Mouse (Mus musculus) urinary bladder, adult 18-20 months (tissue): ENCODE results near the gene Gm20422.
"Not testable (repeated sequence)": the region's sequence is repeated elsewhere in the genome, so short reads cannot be mapped to it uniquely, and the experiment has no call there.

ENCODE experiments used
- DNase-seq, 2 experiments: peaks; one replicate each; pipeline ENCODE4 v3.0.0; 2022; ENCODE audit warnings: low spot score in 2 of 2, mixed read lengths in 2 of 2

The Gm20422 gene

GRCm38 (mm10) chr8:69713516-69713915 lies 61.2 kb downstream of the Gm20422 start:
- no peak for DNase-seq

GRCm38 (mm10) chr8:69710624-69711023 lies 64.1 kb downstream of the Gm20422 start, which contains the start of gene Zfp869:
Zfp869 (minus strand) TSS chr8:69710724.
- not testable (repeated sequence) for DNase-seq

GRCm38 (mm10) chr8:69701810-69702209 lies 72.9 kb downstream of the Gm20422 start:
- DNase-seq = no peak
